In genomic region chr1:40544650-40545049, GRCm38 (mm10) we compare ENCODE assay signal across 9 mouse cellular contexts. TPM values are rescaled to one million over a fixed set of nuclear protein-coding genes. Genes with fewer than 3 reads are reported as not detected.
DNase-seq lines count a peak whose midpoint lies in the region; ATAC-seq and TF ChIP-seq lines count a peak whose summit lies in the region.
"Had no signal": no experiment of that assay in that cellular context is flagged by ENCODE, and none has a peak within 500 bp of the region (broad histone marks: within the 10 kb centered on the region; RNA-seq: fewer than 3 reads in every experiment).

No protein-coding gene starts in this region.

- no peaks in the 10 kb centered on the region for H3K36me3 ChIP-seq in heart, embryonic 10.5 days
- H3K36me3 ChIP-seq in forebrain, postnatal 0 days (ENCODE audit: insufficient read depth): no peaks in the 10 kb centered on the region
- H3K36me3 ChIP-seq: liver, embryonic 15.5 days had no signal

- 0% methylated on average over 2 of the region's 2 CpGs for WGBS in heart, embryonic 10.5 days
- WGBS in forebrain, postnatal 0 days: 0% methylated on average over 2 of the region's 2 CpGs

- ATAC-seq in forebrain, postnatal 0 days: peak; percentile 53; the same call in 1 of the 2 replicates

- H3K27me3 ChIP-seq in heart, embryonic 10.5 days (ENCODE audit: insufficient read depth, poor library complexity, severe bottlenecking): no peaks in the 10 kb centered on the region
- no peaks in the 10 kb centered on the region for H3K27me3 ChIP-seq in forebrain, postnatal 0 days (ENCODE audit: insufficient read depth, low read length)
- H3K27me3 ChIP-seq: liver, embryonic 15.5 days had no signal

- no peaks in the 10 kb centered on the region for H3K4me1 ChIP-seq in heart, embryonic 10.5 days
- no peaks in the 10 kb centered on the region; the same call in 1 of the 2 replicates for H3K4me1 ChIP-seq in forebrain, postnatal 0 days (ENCODE audit: insufficient read depth)
- H3K4me1 ChIP-seq: liver, embryonic 15.5 days had no signal

- H3K9me3 ChIP-seq in heart, embryonic 10.5 days: no peaks in the 10 kb centered on the region
- H3K9me3 ChIP-seq in forebrain, postnatal 0 days (ENCODE audit: low read length): no peaks in the 10 kb centered on the region
- H3K9me3 ChIP-seq: liver, embryonic 15.5 days had no signal

- DNase-seq in heart, adult 9 months (ENCODE audit: low spot score in 2 of 2): peak; percentile 4 to 13
- no peak for DNase-seq in heart, embryonic 10.5 days (ENCODE audit: low spot score)
- DNase-seq in CD8-positive naive resting alpha-beta T cell, adult 2 months (ENCODE audit: low read depth in 2 of 2, low spot score in 2 of 2): peak; percentile 64 to 73
- DNase-seq in c-Kit-negative CD71-positive TER-119-positive erythroid progenitor cells, embryonic 14.5 days (ENCODE audit: low read depth, low spot score): peak; percentile 25
- peak; percentile 83 for DNase-seq in forebrain, postnatal 0 days
- peak; percentile 21 to 87 for DNase-seq in layer of hippocampus, adult 18-20 months (ENCODE audit: low spot score in 2 of 2)
- peak; percentile 85 for DNase-seq in lung, postnatal 36 days
- peak; percentile 38 to 77 for DNase-seq in spleen, postnatal 4 days (ENCODE audit: low spot score in 2 of 2)

- no peak overlapping the region for H3K27ac ChIP-seq in heart, embryonic 10.5 days
- no peak overlapping the region for H3K27ac ChIP-seq in forebrain, postnatal 0 days (ENCODE audit: low read depth, low read length)
- H3K27ac ChIP-seq: liver, embryonic 15.5 days had no signal

- H3K4me3 ChIP-seq in heart, embryonic 10.5 days: no peak overlapping the region
- H3K4me3 ChIP-seq in forebrain, postnatal 0 days (ENCODE audit: low read depth, low read length): no peak overlapping the region
- H3K4me3 ChIP-seq: liver, embryonic 15.5 days had no signal

- H3K9ac ChIP-seq in forebrain, postnatal 0 days: no peak overlapping the region
- H3K9ac ChIP-seq: liver, embryonic 15.5 days had no signal

- peak; percentile 80 for TF ChIP-seq CTCF in forebrain, postnatal 0 days (IDR thresholded peaks at IDR 0.05; ENCODE audit: low read depth)

- H3K4me2 ChIP-seq in forebrain, postnatal 0 days (ENCODE audit: low read depth): no peak overlapping the region
- H3K4me2 ChIP-seq: liver, embryonic 15.5 days had no signal

RNA-seq across cellular contexts. Expression of gene Il18rap, which starts 29.5 kb away (rescaled TPM):
- polyA plus RNA-seq in heart, embryonic 10.5 days (2016; fragmentation: Nextera tagmentation; extraction: Ambion mirVana): 0.09 and 0.14 TPM in 2 replicates
- total RNA-seq in forebrain, postnatal 0 days (2014; rRNA removed): 0.23 and 1.1 TPM in 2 replicates
- polyA plus RNA-seq in forebrain, postnatal 0 days (2015; fragmentation: Nextera tagmentation; extraction: Ambion mirVana): 0.06 TPM in 1 of 2 replicates, not detected in the other
- total RNA-seq in layer of hippocampus, adult 18-20 months (2021): under 1 TPM; 0.08 to 0.17 TPM

RNA-seq across cellular contexts. Expression of gene Slc9a4, which starts 35.2 kb away (rescaled TPM):
- not detected in 2 replicates for polyA plus RNA-seq in heart, embryonic 10.5 days (2016; fragmentation: Nextera tagmentation; extraction: Ambion mirVana)
- 0.31 and 0.33 TPM in 2 replicates for total RNA-seq in forebrain, postnatal 0 days (2014; rRNA removed)
- 0.13 and 0.15 TPM in 2 replicates for polyA plus RNA-seq in forebrain, postnatal 0 days (2015; fragmentation: Nextera tagmentation; extraction: Ambion mirVana)
- 10 to 100 TPM; 20.8 to 23.7 TPM for total RNA-seq in layer of hippocampus, adult 18-20 months (2021)
- polyA plus RNA-seq: liver, embryonic 15.5 days had no signal

Comparison
In these comparisons a context has a peak if more than half of its experiments do, and no peak if none do; other contexts are left out.
1. RNA of gene Slc9a4, which starts 35.2 kb away (total RNA-seq): 20.8 to 23.7 TPM in layer of hippocampus, adult 18-20 months; 0.31 to 0.33 TPM in forebrain, postnatal 0 days; every median in the first group is over 10 times any median in the second.